Mouse (Mus musculus) urinary bladder, postnatal 10 days (tissue): Measurements from ENCODE around the gene Gm3776.
"Not testable (repeated sequence)": the region's sequence is repeated elsewhere in the genome, so short reads cannot be mapped to it uniquely, and the experiment has no call there.

Source experiments
- DNase-seq: peaks from one replicate; pipeline ENCODE4 v3.0.0; 2022; ENCODE audit warnings: low spot score

Gene Gm3776

GRCm38 (mm10) chr9:78256914-78257313 lies at the start of gene Gm3776:
Gene Gm3776, plus strand, starts transcription at chr9:78257129.
- not testable (repeated sequence) for DNase-seq

- no peak for DNase-seq
Observed at GRCm38 (mm10) chr9:78208956-78209355, 48.0 kb upstream of the Gm3776 start.

GRCm38 (mm10) chr9:78210079-78210478 lies 46.9 kb upstream of the Gm3776 start:
- DNase-seq: no peak

GRCm38 (mm10) chr9:78210821-78211220 lies 46.1 kb upstream of the Gm3776 start:
- no peak for DNase-seq

- no peak for DNase-seq
Observed at GRCm38 (mm10) chr9:78211521-78211920, 45.4 kb upstream of the Gm3776 start.

GRCm38 (mm10) chr9:78212341-78213049 lies 44.4 kb upstream of the Gm3776 start:
- no peak for DNase-seq

GRCm38 (mm10) chr9:78217074-78217473 lies 39.9 kb upstream of the Gm3776 start:
- DNase-seq: no peak

GRCm38 (mm10) chr9:78222616-78223015 lies 34.3 kb upstream of the Gm3776 start:
- DNase-seq: no peak

- no peak for DNase-seq
Observed at GRCm38 (mm10) chr9:78223221-78223902, 33.6 kb upstream of the Gm3776 start.

- no peak for DNase-seq
Observed at GRCm38 (mm10) chr9:78224418-78224817, 32.5 kb upstream of the Gm3776 start.

GRCm38 (mm10) chr9:78225304-78225703 lies 31.6 kb upstream of the Gm3776 start:
- no peak for DNase-seq

GRCm38 (mm10) chr9:78228122-78228521 lies 28.8 kb upstream of the Gm3776 start:
- DNase-seq: no peak

- DNase-seq: not testable (repeated sequence)
Observed at GRCm38 (mm10) chr9:78229658-78230057, 27.3 kb upstream of the Gm3776 start.

- DNase-seq: not testable (repeated sequence)
Observed at GRCm38 (mm10) chr9:78230461-78230860, 26.5 kb upstream of the Gm3776 start, which contains the start of gene Gsta1. Gene Gsta1, plus strand, starts transcription at chr9:78230656.

GRCm38 (mm10) chr9:78233121-78233695 lies 23.7 kb upstream of the Gm3776 start:
- not testable (repeated sequence) for DNase-seq

GRCm38 (mm10) chr9:78255683-78256470 lies 1.1 kb upstream of the Gm3776 start:
- DNase-seq: not testable (repeated sequence)

- not testable (repeated sequence) for DNase-seq
Observed at GRCm38 (mm10) chr9:78259688-78260087, 2.8 kb downstream of the Gm3776 start.

- DNase-seq: not testable (repeated sequence)
Observed at GRCm38 (mm10) chr9:78270945-78271344, 14.0 kb downstream of the Gm3776 start.

GRCm38 (mm10) chr9:78282002-78282711 lies 25.2 kb downstream of the Gm3776 start:
- DNase-seq: not testable (repeated sequence)

GRCm38 (mm10) chr9:78289063-78289462 lies 32.1 kb downstream of the Gm3776 start:
- DNase-seq: not testable (repeated sequence)

- not testable (repeated sequence) for DNase-seq
Observed at GRCm38 (mm10) chr9:78289723-78290122, 32.8 kb downstream of the Gm3776 start, which contains the start of gene Gm10639. Gene Gm10639, plus strand, starts transcription at chr9:78289923.
